Mouse (Mus musculus): Measurements from ENCODE around the gene Tmem229b.

Tmem229b gene

GRCm38 (mm10) chr12:79007126-79007753 lies at the start of gene Tmem229b:
TSS of gene Tmem229b (minus strand) at chr12:79007627.
- peak; percentile 77 for DNase-seq (ENCODE audit: low read depth, low spot score)

GRCm38 (mm10) chr12:79055276-79055675 lies 47.8 kb upstream of the Tmem229b start:
- peak; percentile 72 for DNase-seq (ENCODE audit: low read depth, low spot score)

GRCm38 (mm10) chr12:79052073-79052472 lies 44.6 kb upstream of the Tmem229b start:
- no peak for DNase-seq (ENCODE audit: low read depth, low spot score)

- DNase-seq (ENCODE audit: low read depth, low spot score): no peak
Observed at GRCm38 (mm10) chr12:79050545-79051212, 43.3 kb upstream of the Tmem229b start.

GRCm38 (mm10) chr12:79049807-79050206 lies 42.4 kb upstream of the Tmem229b start:
- DNase-seq (ENCODE audit: low read depth, low spot score): no peak

- DNase-seq (ENCODE audit: low read depth, low spot score): no peak
Observed at GRCm38 (mm10) chr12:79048898-79049297, 41.5 kb upstream of the Tmem229b start.

- no peak for DNase-seq (ENCODE audit: low read depth, low spot score)
Observed at GRCm38 (mm10) chr12:79047203-79047602, 39.8 kb upstream of the Tmem229b start.

GRCm38 (mm10) chr12:79046171-79046570 lies 38.7 kb upstream of the Tmem229b start:
- DNase-seq (ENCODE audit: low read depth, low spot score): no peak

- no peak for DNase-seq (ENCODE audit: low read depth, low spot score)
Observed at GRCm38 (mm10) chr12:79044668-79045067, 37.2 kb upstream of the Tmem229b start.

GRCm38 (mm10) chr12:79041436-79041835 lies 34.0 kb upstream of the Tmem229b start:
- peak; percentile 78 for DNase-seq (ENCODE audit: low read depth, low spot score)

- no peak for DNase-seq (ENCODE audit: low read depth, low spot score)
Observed at GRCm38 (mm10) chr12:79040201-79040827, 32.9 kb upstream of the Tmem229b start.

- DNase-seq (ENCODE audit: low read depth, low spot score): no peak
Observed at GRCm38 (mm10) chr12:79039708-79040107, 32.3 kb upstream of the Tmem229b start.

GRCm38 (mm10) chr12:79035349-79035748 lies 27.9 kb upstream of the Tmem229b start:
- DNase-seq (ENCODE audit: low read depth, low spot score): peak; percentile 84

GRCm38 (mm10) chr12:79034331-79034730 lies 26.9 kb upstream of the Tmem229b start:
- DNase-seq (ENCODE audit: low read depth, low spot score): peak; percentile 85

- peak; percentile 84 for DNase-seq (ENCODE audit: low read depth, low spot score)
Observed at GRCm38 (mm10) chr12:79028911-79029861, 21.8 kb upstream of the Tmem229b start, which contains the start of gene Plekhh1. TSS of gene Plekhh1 (plus strand) at chr12:79029163.

GRCm38 (mm10) chr12:79027526-79027925 lies 20.1 kb upstream of the Tmem229b start:
- DNase-seq (ENCODE audit: low read depth, low spot score): peak; percentile 58

GRCm38 (mm10) chr12:79022882-79023281 lies 15.5 kb upstream of the Tmem229b start:
- peak; percentile 65 for DNase-seq (ENCODE audit: low read depth, low spot score)

GRCm38 (mm10) chr12:79021902-79022301 lies 14.5 kb upstream of the Tmem229b start:
- no peak for DNase-seq (ENCODE audit: low read depth, low spot score)

GRCm38 (mm10) chr12:79017994-79018399 lies 10.6 kb upstream of the Tmem229b start:
- DNase-seq (ENCODE audit: low read depth, low spot score): no peak

- DNase-seq (ENCODE audit: low read depth, low spot score): no peak
Observed at GRCm38 (mm10) chr12:79016109-79016508, 8.7 kb upstream of the Tmem229b start.

- DNase-seq (ENCODE audit: low read depth, low spot score): no peak
Observed at GRCm38 (mm10) chr12:79010569-79010968, 3.1 kb upstream of the Tmem229b start.
